Mouse (Mus musculus) spleen, postnatal 4 days (tissue): ENCODE measurements around the gene Ccnl1.

Experiments used
- DNase-seq, 2 experiments: peaks; one replicate each; pipeline ENCODE4 v3.0.0; 2022; ENCODE audit warnings: low spot score in 2 of 2

Gene Ccnl1

GRCm38 (mm10) chr3:65958102-65958839 is at the start of gene Ccnl1:
TSS of gene Ccnl1 (minus strand) at chr3:65958249.
- DNase-seq, result peak; percentile 96 to 98

DNA sequence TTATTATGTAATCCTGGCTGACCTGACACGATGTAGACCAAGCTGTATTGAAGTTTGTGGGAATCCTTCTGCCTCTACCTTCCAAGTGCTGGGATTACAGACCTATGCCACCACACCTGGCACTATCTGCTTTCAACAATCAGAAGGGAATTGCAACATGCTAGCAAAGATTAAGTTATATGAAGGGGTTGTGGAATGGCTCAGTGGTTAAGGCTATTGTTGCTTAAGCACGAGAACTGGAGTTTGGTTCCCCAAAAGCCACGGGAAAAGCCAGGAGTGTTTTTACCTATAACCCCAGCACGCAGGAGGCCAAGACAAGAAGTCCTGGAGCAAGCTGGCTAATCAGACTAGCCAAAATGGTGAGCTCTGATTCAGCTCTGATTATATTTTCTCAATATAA is 46.9 kb upstream of the Ccnl1 start:
- no peak for DNase-seq

DNA sequence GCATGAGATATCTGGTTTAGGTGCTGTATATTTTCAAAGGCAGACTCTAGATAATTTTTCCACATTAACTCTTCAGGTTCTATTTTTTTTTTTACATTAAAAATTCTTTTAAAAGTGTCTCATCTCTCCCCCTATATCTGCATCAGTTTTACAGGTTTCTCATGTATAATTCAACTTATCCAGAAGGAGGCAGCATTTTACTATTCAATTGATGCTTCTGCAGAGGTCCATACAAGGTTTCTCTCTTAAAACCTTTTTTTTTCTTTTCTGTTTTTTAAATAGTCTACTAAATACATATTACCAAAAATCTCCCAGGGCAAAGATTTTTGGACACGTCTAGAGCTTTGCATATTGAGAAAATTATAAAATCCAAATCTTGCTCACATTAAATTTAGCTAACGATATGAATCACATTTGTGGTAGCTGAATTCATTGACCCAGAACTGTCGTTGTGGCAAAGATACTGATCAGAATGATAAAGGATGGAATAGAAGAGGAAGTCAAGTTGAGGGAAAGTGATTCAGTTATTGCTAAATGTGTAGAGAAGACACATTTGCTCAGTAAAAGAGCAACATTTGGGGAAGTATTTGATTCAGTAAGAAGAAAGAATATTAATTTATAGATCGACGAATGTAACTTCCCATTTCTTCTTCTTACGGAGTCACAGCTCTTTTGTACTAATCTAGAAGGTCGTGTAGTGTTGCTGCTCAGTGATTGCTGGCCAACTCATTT is 46.3 kb upstream of the Ccnl1 start:
- DNase-seq, result no peak

- no peak for DNase-seq
Measured at GRCm38 (mm10) chr3:66000400-66000799, 42.4 kb upstream of the Ccnl1 start.

DNA sequence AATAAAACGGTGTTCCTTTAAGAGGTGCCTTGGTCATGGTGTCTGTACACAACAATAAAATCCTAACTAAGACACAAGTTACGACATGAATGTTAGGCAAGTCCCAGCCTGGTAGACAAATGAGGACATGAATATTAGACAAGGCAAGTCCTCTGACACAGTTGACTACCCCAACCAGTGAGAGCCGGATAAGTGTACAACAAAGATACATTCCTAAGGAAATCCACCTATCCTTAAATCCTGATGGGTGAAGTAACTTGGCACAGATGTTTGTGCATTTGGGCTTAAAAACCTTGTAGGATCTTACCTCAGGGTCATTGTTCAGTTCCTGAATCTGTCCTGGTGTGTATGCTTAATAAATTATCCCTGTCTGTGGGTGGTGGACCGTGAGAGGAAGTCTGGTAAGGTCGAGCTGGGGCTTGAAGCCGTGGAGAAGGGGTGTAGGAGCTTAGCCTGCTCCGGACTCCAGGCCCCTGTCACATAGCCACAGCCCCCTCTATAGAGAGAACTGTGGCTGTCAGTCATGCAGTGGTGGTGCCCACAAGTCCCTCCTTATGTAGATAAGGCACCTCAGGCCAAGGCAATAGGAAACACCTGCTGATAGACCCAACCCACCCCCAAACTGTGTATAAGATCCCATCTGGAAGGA is 39.4 kb upstream of the Ccnl1 start:
- DNase-seq, result no peak

GRCm38 (mm10) chr3:65992395-65993340 is 34.6 kb upstream of the Ccnl1 start:
- DNase-seq, result no peak

DNA sequence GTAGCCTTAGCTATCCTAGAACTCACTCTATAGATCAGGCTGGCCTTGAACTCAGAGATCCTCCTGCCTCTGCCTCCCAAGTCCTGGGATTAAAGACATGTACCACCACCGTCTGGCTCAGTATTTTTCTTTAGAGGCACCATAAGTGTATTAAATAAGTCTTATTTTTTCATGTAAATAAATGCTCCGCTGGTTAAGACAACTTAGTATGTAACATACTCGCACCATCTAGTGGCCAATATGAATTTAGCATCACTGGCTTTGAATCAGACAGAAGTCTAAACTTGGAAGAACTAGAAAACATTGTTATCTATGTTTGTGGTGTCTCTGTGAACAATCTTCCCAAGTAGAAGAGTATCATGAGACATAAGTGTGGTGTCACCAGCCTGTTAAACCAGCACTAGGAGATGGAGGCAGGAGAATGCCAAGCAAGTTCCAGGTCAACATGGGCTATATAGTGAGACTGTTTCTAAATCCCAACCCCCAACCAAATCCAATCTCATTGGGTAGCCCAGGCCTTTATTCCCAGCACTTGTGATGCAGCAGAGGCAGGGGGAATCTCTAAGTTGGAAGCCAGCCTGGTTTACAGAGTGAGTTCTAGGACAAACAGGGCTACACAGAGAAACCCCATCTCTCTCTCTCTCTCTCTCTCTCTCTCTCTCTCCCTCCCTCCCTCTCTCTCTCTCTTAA is 33.1 kb upstream of the Ccnl1 start:
- DNase-seq, result peak in 1 of 2 experiments; percentile 21

DNA sequence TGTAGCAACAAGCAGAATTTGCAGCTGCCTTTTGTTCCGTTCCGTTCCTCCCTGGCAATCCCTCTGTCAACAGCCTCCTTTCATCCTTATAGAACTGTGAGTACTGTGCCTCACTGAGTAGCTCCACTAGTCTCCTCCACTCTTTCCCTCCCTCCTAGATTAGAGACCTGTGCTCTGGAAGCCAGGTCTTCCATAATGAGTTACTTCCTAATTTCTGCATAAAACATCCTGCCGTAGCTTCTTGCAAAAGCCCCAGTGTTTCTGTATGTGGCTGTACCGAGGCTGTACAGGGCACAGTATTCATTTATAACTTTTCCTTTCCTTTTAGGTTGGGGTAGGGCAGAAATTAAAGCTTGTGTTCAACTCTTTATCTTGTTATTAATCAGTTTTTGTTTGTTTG is 32.5 kb upstream of the Ccnl1 start:
- no peak for DNase-seq

GRCm38 (mm10) chr3:65988711-65989495 is 30.9 kb upstream of the Ccnl1 start:
- no peak for DNase-seq

- DNase-seq, result no peak
Measured at GRCm38 (mm10) chr3:65976296-65976695, 18.2 kb upstream of the Ccnl1 start.

- DNase-seq, result peak in 1 of 2 experiments; percentile 22
Measured at GRCm38 (mm10) chr3:65975317-65975716, 17.3 kb upstream of the Ccnl1 start.

GRCm38 (mm10) chr3:65974232-65975058 is 16.4 kb upstream of the Ccnl1 start:
- peak; percentile 99 to 100 for DNase-seq

GRCm38 (mm10) chr3:65973501-65974231 is 15.6 kb upstream of the Ccnl1 start:
- no peak for DNase-seq

- no peak for DNase-seq
Measured at GRCm38 (mm10) chr3:65969196-65969595, 11.1 kb upstream of the Ccnl1 start.

DNA sequence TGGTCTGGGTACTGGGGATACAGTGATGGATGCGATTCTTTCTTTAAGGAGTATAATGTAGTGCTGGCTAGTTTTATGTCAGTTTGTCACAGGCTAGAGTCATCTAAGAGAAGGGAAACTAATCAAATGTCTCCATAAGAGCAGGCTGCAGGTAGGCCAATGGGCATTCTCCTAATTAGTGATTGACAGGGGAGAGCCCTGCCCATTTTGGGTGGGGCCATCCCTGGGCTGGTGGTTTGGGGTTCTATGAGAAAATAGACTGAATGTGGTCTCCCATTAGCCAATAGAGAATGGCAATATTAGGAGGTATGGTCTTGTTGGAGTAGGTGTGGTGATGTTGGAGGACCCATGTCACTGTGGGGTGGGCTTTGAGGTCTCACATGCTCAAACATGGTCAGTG is 8.3 kb upstream of the Ccnl1 start:
- no peak for DNase-seq

- DNase-seq, result no peak
Measured at GRCm38 (mm10) chr3:65962270-65962930, 4.4 kb upstream of the Ccnl1 start.

DNA sequence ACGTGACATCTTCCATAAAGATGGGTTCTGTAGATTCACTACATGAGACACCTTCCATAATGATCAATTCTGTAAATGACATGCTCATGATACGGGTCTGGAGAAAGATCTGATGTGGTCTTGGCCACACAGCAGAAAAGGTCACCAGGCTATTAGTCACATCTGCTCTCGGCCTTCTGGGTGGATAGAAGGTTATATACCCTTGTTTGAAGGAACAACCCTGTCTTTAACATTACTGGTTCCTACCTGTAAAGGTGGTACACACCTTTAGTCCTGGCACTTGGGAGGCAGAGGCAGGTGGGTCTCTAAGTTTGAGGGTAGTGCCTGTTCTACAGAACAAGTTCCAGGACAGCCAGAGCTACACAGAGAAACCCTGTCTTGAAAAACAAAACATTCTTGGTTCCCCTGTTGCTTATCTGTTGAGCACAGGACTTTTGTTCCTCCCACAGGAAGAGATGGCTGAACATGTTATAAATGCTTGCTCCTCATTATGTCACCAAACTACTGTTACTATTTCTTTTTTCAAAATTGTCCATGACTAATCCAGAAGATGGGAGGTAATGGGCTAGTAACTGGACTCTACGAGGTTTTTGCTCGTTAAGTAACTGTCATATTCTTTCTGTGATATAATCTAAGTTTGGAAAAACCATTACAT is 2.4 kb upstream of the Ccnl1 start:
- no peak for DNase-seq
